Mouse (Mus musculus): ENCODE data around the gene Isy1. TPM values are rescaled to one million over a fixed set of nuclear protein-coding genes. Genes with fewer than 3 reads are reported as not detected.

Gene Isy1
- total and polyA plus RNA-seq, 2 experiments: 5.6 to 18.6 TPM

- Histone ChIP-seq H3K4me3 (ENCODE audit: insufficient read depth, low read depth, low read length) (no peak overlapping the region), H3K79me2 (ENCODE audit: control insufficient read depth, insufficient read depth, low read length) (no peaks in the 10 kb centered on the region), H3K27me3 (ENCODE audit: control insufficient read depth, insufficient read depth, low read length) (no peaks in the 10 kb centered on the region), H3K36me3 (ENCODE audit: control insufficient read depth, insufficient read depth, low read length) (no peaks in the 10 kb centered on the region), H3K9ac (ENCODE audit: low read depth, low read length) (no peak overlapping the region), H3K27ac (replicated peaks; ENCODE audit: insufficient read depth, low read depth, low read length) (0 out of 2 replicates have a peak overlapping the region, but pooled peaks have one; percentile 2), H3K4me1 (ENCODE audit: control insufficient read depth, insufficient read depth, low read length) (peaks cover 23% of the 10 kb centered on the region)
- WGBS: 10% methylated on average over 1 of the region's 1 CpGs
- DNase-seq (ENCODE audit: extremely low read depth, low read depth, low spot score): peak; percentile 100
- no peak for TF ChIP-seq POLR2A (IDR thresholded peaks at IDR 0.05; ENCODE audit: extremely low read depth, insufficient read depth, low read length)
- 0 out of 2 replicates have a peak, but pooled peaks have one; percentile 8 for TF ChIP-seq CTCF (IDR thresholded peaks at IDR 0.05; ENCODE audit: low read depth, low read length)
These were observed 34.5 kb upstream of the Isy1 start for GRCm38 (mm10) chr6:87873104-87873503.

- H3K36me3 ChIP-seq (ENCODE audit: control insufficient read depth, insufficient read depth, low read length): no peaks in the 10 kb centered on the region
- 85% methylated on average over 7 of the region's 7 CpGs for WGBS
- H3K27ac ChIP-seq (replicated peaks; ENCODE audit: insufficient read depth, low read depth, low read length): no peak overlapping the region
- no peak overlapping the region for H3K4me3 ChIP-seq (ENCODE audit: insufficient read depth, low read depth, low read length)
- DNase-seq (ENCODE audit: extremely low read depth, low read depth, low spot score): no peak
- no peaks in the 10 kb centered on the region for H3K79me2 ChIP-seq (ENCODE audit: control insufficient read depth, insufficient read depth, low read length)
- H3K9ac ChIP-seq (ENCODE audit: low read depth, low read length): no peak overlapping the region
- TF ChIP-seq CTCF (IDR thresholded peaks at IDR 0.05; ENCODE audit: low read depth, low read length) (no peak), POLR2A (IDR thresholded peaks at IDR 0.05; ENCODE audit: extremely low read depth, insufficient read depth, low read length) (no peak)
- no peaks in the 10 kb centered on the region for H3K27me3 ChIP-seq (ENCODE audit: control insufficient read depth, insufficient read depth, low read length)
- H3K4me1 ChIP-seq (ENCODE audit: control insufficient read depth, insufficient read depth, low read length): peaks cover 26% of the 10 kb centered on the region
These were observed 32.6 kb upstream of the Isy1 start for GRCm38 (mm10) chr6:87871240-87871639.

- 25% methylated on average over 1 of the region's 1 CpGs for WGBS
- H3K79me2 ChIP-seq (ENCODE audit: control insufficient read depth, insufficient read depth, low read length): no peaks in the 10 kb centered on the region
- no peak for DNase-seq (ENCODE audit: extremely low read depth, low read depth, low spot score)
- H3K4me3 ChIP-seq (ENCODE audit: insufficient read depth, low read depth, low read length): no peak overlapping the region
- no peaks in the 10 kb centered on the region for H3K36me3 ChIP-seq (ENCODE audit: control insufficient read depth, insufficient read depth, low read length)
- no peak overlapping the region for H3K9ac ChIP-seq (ENCODE audit: low read depth, low read length)
- H3K4me1 ChIP-seq (ENCODE audit: control insufficient read depth, insufficient read depth, low read length): peaks cover 18% of the 10 kb centered on the region
- H3K27me3 ChIP-seq (ENCODE audit: control insufficient read depth, insufficient read depth, low read length): no peaks in the 10 kb centered on the region
- no peak overlapping the region for H3K27ac ChIP-seq (replicated peaks; ENCODE audit: insufficient read depth, low read depth, low read length)
- TF ChIP-seq POLR2A (IDR thresholded peaks at IDR 0.05; ENCODE audit: extremely low read depth, insufficient read depth, low read length) (no peak), CTCF (IDR thresholded peaks at IDR 0.05; ENCODE audit: low read depth, low read length) (no peak)
These were observed 31.8 kb upstream of the Isy1 start for GRCm38 (mm10) chr6:87870440-87870839.

- peak; percentile 41 for DNase-seq (ENCODE audit: extremely low read depth, low read depth, low spot score)
These were observed 30.4 kb upstream of the Isy1 start for GRCm38 (mm10) chr6:87868871-87869506.

GRCm38 (mm10) chr6:87867256-87867655, 28.7 kb upstream of the Isy1 start:
- Histone ChIP-seq H3K79me2 (ENCODE audit: control insufficient read depth, insufficient read depth, low read length) (no peaks in the 10 kb centered on the region), H3K9ac (ENCODE audit: low read depth, low read length) (no peak overlapping the region), H3K27ac (replicated peaks; ENCODE audit: insufficient read depth, low read depth, low read length) (peak overlapping the region; percentile 78), H3K36me3 (ENCODE audit: control insufficient read depth, insufficient read depth, low read length) (no peaks in the 10 kb centered on the region), H3K4me1 (ENCODE audit: control insufficient read depth, insufficient read depth, low read length) (peaks cover 8% of the 10 kb centered on the region), H3K4me3 (ENCODE audit: insufficient read depth, low read depth, low read length) (no peak overlapping the region), H3K27me3 (ENCODE audit: control insufficient read depth, insufficient read depth, low read length) (no peaks in the 10 kb centered on the region)
- peak; percentile 77 for DNase-seq (ENCODE audit: extremely low read depth, low read depth, low spot score)
- no peak for TF ChIP-seq CTCF (IDR thresholded peaks at IDR 0.05; ENCODE audit: low read depth, low read length)
- TF ChIP-seq POLR2A (IDR thresholded peaks at IDR 0.05; ENCODE audit: extremely low read depth, insufficient read depth, low read length): no peak
- WGBS: 11% methylated on average over 2 of the region's 2 CpGs

More at GRCm38 (mm10) chr6:87868871-87869506, 30.4 kb upstream of the Isy1 start:
- TF ChIP-seq CTCF (IDR thresholded peaks at IDR 0.05; ENCODE audit: low read depth, low read length) (no peak), POLR2A (IDR thresholded peaks at IDR 0.05; ENCODE audit: extremely low read depth, insufficient read depth, low read length) (no peak)
- Histone ChIP-seq H3K27me3 (ENCODE audit: control insufficient read depth, insufficient read depth, low read length) (no peaks in the 10 kb centered on the region), H3K79me2 (ENCODE audit: control insufficient read depth, insufficient read depth, low read length) (no peaks in the 10 kb centered on the region), H3K27ac (replicated peaks; ENCODE audit: insufficient read depth, low read depth, low read length) (no peak overlapping the region), H3K4me3 (ENCODE audit: insufficient read depth, low read depth, low read length) (no peak overlapping the region), H3K9ac (ENCODE audit: low read depth, low read length) (no peak overlapping the region), H3K36me3 (ENCODE audit: control insufficient read depth, insufficient read depth, low read length) (no peaks in the 10 kb centered on the region), H3K4me1 (ENCODE audit: control insufficient read depth, insufficient read depth, low read length) (peaks cover 14% of the 10 kb centered on the region)
- 64% methylated on average over 9 of the region's 9 CpGs for whole genome bisulfite sequencing

- Histone ChIP-seq H3K79me2 (ENCODE audit: control insufficient read depth, insufficient read depth, low read length) (no peaks in the 10 kb centered on the region), H3K36me3 (ENCODE audit: control insufficient read depth, insufficient read depth, low read length) (no peaks in the 10 kb centered on the region), H3K4me3 (ENCODE audit: insufficient read depth, low read depth, low read length) (no peak overlapping the region), H3K9ac (ENCODE audit: low read depth, low read length) (no peak overlapping the region), H3K27ac (replicated peaks; ENCODE audit: insufficient read depth, low read depth, low read length) (peak overlapping the region; percentile 8), H3K27me3 (ENCODE audit: control insufficient read depth, insufficient read depth, low read length) (no peaks in the 10 kb centered on the region), H3K4me1 (ENCODE audit: control insufficient read depth, insufficient read depth, low read length) (peaks cover 8% of the 10 kb centered on the region)
- DNase-seq (ENCODE audit: extremely low read depth, low read depth, low spot score): peak; percentile 97
- TF ChIP-seq POLR2A (IDR thresholded peaks at IDR 0.05; ENCODE audit: extremely low read depth, insufficient read depth, low read length) (no peak), CTCF (IDR thresholded peaks at IDR 0.05; ENCODE audit: low read depth, low read length) (no peak)
- 27% methylated on average over 6 of the region's 6 CpGs for WGBS
These were observed 27.6 kb upstream of the Isy1 start for GRCm38 (mm10) chr6:87866211-87866610.

Data from liver, adult 2 months (tissue).